Mouse (Mus musculus) stomach, postnatal 0 days (tissue): Measurements from ENCODE around the gene Sap30l.

Experiments used
- CTCF ChIP-seq: IDR thresholded peaks from 2 replicates; pipeline ENCODE4 v1.5.1; 2016; ENCODE audit warnings: antibody characterized with exemption, low read depth, mild to moderate bottlenecking, moderate library complexity
- EP300 ChIP-seq: optimal IDR thresholded peaks from 2 replicates; pipeline ENCODE3; 2016; ENCODE audit warnings: antibody characterized with exemption

GRCm38 (mm10) chr11:57799456-57799855, 2.0 kb upstream of the Sap30l start:
- TF ChIP-seq CTCF (no peak), EP300 (no peak)
